Mouse (Mus musculus): ENCODE results near the gene Ilkap. TPM values are rescaled to one million over a fixed set of nuclear protein-coding genes. Genes with fewer than 3 reads are reported as not detected.

Gene Ilkap
- polyA plus RNA-seq, 2 experiments: 46.0 to 62.1 TPM

GRCm38 (mm10) chr1:91404976-91405375 is 6.4 kb upstream of the Ilkap start:
- H3K4me2 ChIP-seq (ENCODE audit: low read depth): no peak overlapping the region
- 13% methylated on average over 1 of the region's 1 CpGs for WGBS (ENCODE audit: insufficient replicate concordance)

GRCm38 (mm10) chr1:91397927-91398259 is 722 bp downstream of the Ilkap start:
- Histone ChIP-seq H3K36me3 (replicated peaks; ENCODE audit: control insufficient read depth, insufficient read depth, low read depth) (peaks cover 22% of the 10 kb centered on the region), H3K27me3 (ENCODE audit: control insufficient read depth, insufficient read depth, low read length) (no peaks in the 10 kb centered on the region), H3K4me2 (ENCODE audit: low read depth) (peak overlapping the region; percentile 98), H3K9me3 (ENCODE audit: control insufficient read depth, low read length) (no peaks in the 10 kb centered on the region), H3K27ac (peak overlapping the region; percentile 79), H3K9ac (replicated peaks) (peak overlapping the region; percentile 95), H3K4me1 (replicated peaks; ENCODE audit: control insufficient read depth in 2 of 2, insufficient read depth in 2 of 2, low read length in 1 of 2) (peaks cover 9 to 17% of the 10 kb centered on the region in 2 experiments), H3K4me3 (ENCODE audit: insufficient read depth in 1 of 2, low read depth in 2 of 2, low read length in 2 of 2) (peak overlapping the region; percentile 92 to 99)
- no peak for ATAC-seq (ENCODE audit: insufficient read depth)
- no peak for DNase-seq (ENCODE audit: low read depth in 3 of 3, low spot score in 3 of 3)
- WGBS (ENCODE audit: insufficient replicate concordance): under 1% methylated on average over 12 of the region's 12 CpGs
- TF ChIP-seq EP300 (IDR thresholded peaks at IDR 0.05; ENCODE audit: low read depth) (no peak), CTCF (IDR thresholded peaks at IDR 0.05; ENCODE audit: low read depth) (no peak)

More at GRCm38 (mm10) chr1:91404976-91405375, 6.4 kb upstream of the Ilkap start:
- Histone ChIP-seq H3K27ac (no peak overlapping the region), H3K27me3 (ENCODE audit: control insufficient read depth, insufficient read depth, low read length) (no peaks in the 10 kb centered on the region), H3K36me3 (replicated peaks; ENCODE audit: control insufficient read depth, insufficient read depth, low read depth) (no peaks in the 10 kb centered on the region), H3K4me1 (replicated peaks; ENCODE audit: control insufficient read depth in 2 of 2, insufficient read depth in 2 of 2, low read length in 1 of 2) (no peaks in the 10 kb centered on the region), H3K9me3 (ENCODE audit: control insufficient read depth, low read length) (no peaks in the 10 kb centered on the region), H3K9ac (replicated peaks) (no peak overlapping the region), H3K4me3 (ENCODE audit: insufficient read depth in 1 of 2, low read depth in 2 of 2, low read length in 2 of 2) (no peak overlapping the region)
- ATAC-seq (ENCODE audit: insufficient read depth) (no peak), DNase-seq (ENCODE audit: low read depth in 3 of 3, low spot score in 3 of 3) (no peak)
- TF ChIP-seq CTCF (IDR thresholded peaks at IDR 0.05; ENCODE audit: low read depth) (no peak), EP300 (IDR thresholded peaks at IDR 0.05; ENCODE audit: low read depth) (no peak)

GRCm38 (mm10) chr1:91390369-91390768 is 8.2 kb downstream of the Ilkap start:
- DNase-seq (ENCODE audit: low read depth in 3 of 3, low spot score in 3 of 3): no peak
- Histone ChIP-seq H3K27ac (no peak overlapping the region), H3K27me3 (ENCODE audit: control insufficient read depth, insufficient read depth, low read length) (no peaks in the 10 kb centered on the region), H3K4me1 (replicated peaks; ENCODE audit: control insufficient read depth in 2 of 2, insufficient read depth in 2 of 2, low read length in 1 of 2) (no peaks in the 10 kb centered on the region), H3K9me3 (ENCODE audit: control insufficient read depth, low read length) (no peaks in the 10 kb centered on the region), H3K36me3 (replicated peaks; ENCODE audit: control insufficient read depth, insufficient read depth, low read depth) (peaks cover 72% of the 10 kb centered on the region), H3K9ac (replicated peaks) (no peak overlapping the region), H3K4me2 (ENCODE audit: low read depth) (no peak overlapping the region), H3K4me3 (ENCODE audit: insufficient read depth in 1 of 2, low read depth in 2 of 2, low read length in 2 of 2) (no peak overlapping the region)
- 81% methylated on average over 5 of the region's 5 CpGs for WGBS (ENCODE audit: insufficient replicate concordance)
- TF ChIP-seq EP300 (IDR thresholded peaks at IDR 0.05; ENCODE audit: low read depth) (no peak), CTCF (IDR thresholded peaks at IDR 0.05; ENCODE audit: low read depth) (no peak)
- no peak for ATAC-seq (ENCODE audit: insufficient read depth)

DNA sequence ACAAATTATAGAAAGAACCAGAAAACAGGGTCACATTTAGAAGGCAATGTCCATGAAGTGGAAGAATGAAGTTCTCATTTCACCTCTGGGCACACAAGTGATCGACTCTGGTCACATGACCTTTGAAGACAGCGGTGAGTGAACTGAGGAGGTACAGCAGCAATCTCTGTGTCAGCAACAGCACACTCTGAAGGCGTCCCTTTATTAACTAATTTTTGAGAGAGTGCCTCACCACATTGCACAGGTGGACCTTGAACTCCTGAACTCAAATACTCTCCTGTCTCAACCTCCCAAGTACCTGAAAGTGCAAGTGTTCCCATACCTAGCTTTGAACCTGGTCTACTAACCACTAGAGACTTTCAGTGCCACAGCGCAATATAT is 17.5 kb downstream of the Ilkap start:
- no peak overlapping the region for H3K9ac ChIP-seq (replicated peaks)
- H3K4me1 ChIP-seq (replicated peaks; ENCODE audit: control insufficient read depth in 2 of 2, insufficient read depth in 2 of 2, low read length in 1 of 2): no peaks in the 10 kb centered on the region
- DNase-seq (ENCODE audit: low read depth in 3 of 3, low spot score in 3 of 3) (no peak), ATAC-seq (ENCODE audit: insufficient read depth) (no peak)
- TF ChIP-seq EP300 (IDR thresholded peaks at IDR 0.05; ENCODE audit: low read depth) (no peak), CTCF (IDR thresholded peaks at IDR 0.05; ENCODE audit: low read depth) (no peak)
- 86% methylated on average over 4 of the region's 4 CpGs for WGBS (ENCODE audit: insufficient replicate concordance)
- no peak overlapping the region for H3K4me2 ChIP-seq (ENCODE audit: low read depth)
- no peaks in the 10 kb centered on the region for H3K27me3 ChIP-seq (ENCODE audit: control insufficient read depth, insufficient read depth, low read length)
- H3K4me3 ChIP-seq (ENCODE audit: insufficient read depth in 1 of 2, low read depth in 2 of 2, low read length in 2 of 2): no peak overlapping the region
- H3K27ac ChIP-seq: no peak overlapping the region
- H3K9me3 ChIP-seq (ENCODE audit: control insufficient read depth, low read length): no peaks in the 10 kb centered on the region
- peaks cover 86% of the 10 kb centered on the region for H3K36me3 ChIP-seq (replicated peaks; ENCODE audit: control insufficient read depth, insufficient read depth, low read depth)

DNA sequence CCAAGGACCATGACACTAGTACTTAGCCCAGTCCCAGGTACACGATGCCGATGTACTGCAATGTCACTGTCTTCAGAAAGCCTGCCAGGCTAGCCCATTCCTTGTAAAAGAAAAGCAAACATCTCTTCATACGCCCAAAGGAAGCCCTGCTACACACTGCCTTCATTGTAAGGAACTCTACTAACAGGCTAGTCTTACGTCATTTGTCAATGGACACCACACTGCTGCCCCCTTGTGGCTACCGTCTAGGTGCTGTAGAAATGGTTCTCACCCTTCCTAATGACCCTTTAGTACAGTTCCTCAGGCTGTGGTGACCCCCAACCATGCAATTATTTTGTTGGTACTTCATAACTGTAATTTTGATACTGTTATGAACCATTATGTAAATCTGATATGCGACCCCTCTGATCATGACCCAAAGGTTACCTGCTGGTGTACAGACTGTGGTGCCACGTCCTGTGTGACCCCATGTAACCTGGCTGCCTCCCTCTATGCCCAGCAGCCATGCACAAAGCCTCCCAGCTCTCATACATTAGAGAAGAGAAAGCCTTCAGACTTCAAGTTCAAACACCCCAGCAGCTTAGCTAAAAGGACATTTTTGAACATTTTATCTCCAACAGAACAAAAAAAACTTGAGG is 18.0 kb downstream of the Ilkap start:
- peak; percentile 67; the same call in 1 of the 2 replicates for ATAC-seq (ENCODE audit: insufficient read depth)
- no peaks in the 10 kb centered on the region for H3K9me3 ChIP-seq (ENCODE audit: control insufficient read depth, low read length)
- H3K4me2 ChIP-seq (ENCODE audit: low read depth): no peak overlapping the region
- peaks cover 88% of the 10 kb centered on the region for H3K36me3 ChIP-seq (replicated peaks; ENCODE audit: control insufficient read depth, insufficient read depth, low read depth)
- TF ChIP-seq CTCF (IDR thresholded peaks at IDR 0.05; ENCODE audit: low read depth): peak; percentile 92
- TF ChIP-seq EP300 (IDR thresholded peaks at IDR 0.05; ENCODE audit: low read depth): no peak
- H3K4me3 ChIP-seq (ENCODE audit: insufficient read depth in 1 of 2, low read depth in 2 of 2, low read length in 2 of 2): no peak overlapping the region
- H3K27ac ChIP-seq: no peak overlapping the region
- H3K4me1 ChIP-seq (replicated peaks; ENCODE audit: control insufficient read depth in 2 of 2, insufficient read depth in 2 of 2, low read length in 1 of 2): no peaks in the 10 kb centered on the region
- peak; percentile 55 to 68 (median 64) for DNase-seq (ENCODE audit: low read depth in 3 of 3, low spot score in 3 of 3)
- H3K9ac ChIP-seq (replicated peaks): no peak overlapping the region
- WGBS (ENCODE audit: insufficient replicate concordance): 62% methylated on average over 7 of the region's 7 CpGs
- no peaks in the 10 kb centered on the region for H3K27me3 ChIP-seq (ENCODE audit: control insufficient read depth, insufficient read depth, low read length)

Measured in liver, embryonic 14.5 days (tissue).